Mouse (Mus musculus): Measurements from ENCODE around the gene Hecw2.

Hecw2 gene

DNA sequence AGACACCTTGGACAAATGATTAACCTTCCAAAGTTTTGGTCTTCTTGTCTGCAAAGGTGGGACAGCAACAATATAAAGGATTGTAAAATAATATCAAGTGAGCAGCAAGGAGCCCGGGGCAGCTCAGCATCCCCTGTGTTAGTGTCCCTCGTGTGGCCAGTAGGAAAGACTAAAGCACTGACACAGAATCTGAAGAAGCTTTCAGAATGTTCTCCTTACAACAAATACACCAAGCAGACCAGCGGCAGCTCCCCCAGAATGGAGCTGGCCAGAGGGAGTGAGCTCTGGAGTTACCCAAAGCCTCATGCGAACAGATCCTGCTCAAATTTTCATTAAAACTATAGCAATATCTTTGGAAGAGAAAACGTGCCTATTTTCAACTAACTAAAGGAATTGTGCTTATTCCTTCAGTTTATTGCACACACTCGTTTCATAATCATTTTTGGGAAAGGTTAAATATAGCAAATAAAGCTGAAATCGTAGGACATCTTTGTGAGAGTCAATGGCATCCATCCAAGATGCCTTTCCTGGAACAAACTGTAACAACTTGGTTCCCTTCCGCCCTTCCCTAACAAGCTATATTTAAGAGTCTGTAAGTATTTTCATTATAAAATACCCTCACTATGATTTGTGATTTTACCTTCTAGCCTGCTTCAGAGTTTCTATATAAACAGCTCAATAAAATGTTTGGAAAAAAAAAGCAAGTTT is 208.6 kb downstream of the Hecw2 start:
- DNase-seq (ENCODE audit: low read depth in 2 of 2, low spot score in 2 of 2), result no peak

- DNase-seq (ENCODE audit: low read depth in 2 of 2, low spot score in 2 of 2), result no peak
These were observed 216.5 kb downstream of the Hecw2 start for GRCm38 (mm10) chr1:53978514-53978831.

DNA sequence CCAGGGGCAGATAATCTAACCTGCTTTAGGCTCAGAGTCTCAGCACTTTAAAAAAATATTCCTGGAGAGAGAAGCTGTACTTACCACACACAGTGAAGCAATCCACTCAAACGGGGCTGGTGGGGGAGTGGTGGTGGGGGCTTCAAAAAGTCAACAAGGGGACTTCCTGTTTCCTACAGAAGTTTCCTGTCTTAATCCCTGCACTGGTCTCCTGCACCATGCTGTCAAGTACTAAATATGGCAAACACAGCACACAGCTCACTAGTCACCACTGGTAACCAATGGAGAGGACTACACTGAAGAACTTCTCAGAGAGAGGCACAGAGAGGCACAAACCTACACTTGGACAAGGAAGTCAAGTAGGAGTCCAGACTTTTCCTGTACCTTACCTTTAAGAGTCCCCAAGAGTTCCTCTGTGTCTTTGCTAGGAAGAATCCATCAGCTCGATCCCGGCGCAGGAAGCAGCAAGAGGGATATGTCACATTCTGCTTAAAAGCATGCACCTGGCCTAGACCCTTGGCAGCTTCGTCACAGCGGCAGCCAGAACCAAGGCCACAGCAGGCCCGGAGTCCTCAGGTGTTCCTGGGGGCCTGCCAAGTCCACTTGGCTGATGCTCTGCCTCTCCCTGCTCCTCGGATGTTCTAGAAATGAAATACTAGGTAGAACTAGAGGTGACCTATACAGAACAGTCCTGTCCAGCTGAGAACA is 217.0 kb downstream of the Hecw2 start:
- no peak for DNase-seq (ENCODE audit: low read depth in 2 of 2, low spot score in 2 of 2)

GRCm38 (mm10) chr1:53976721-53977120 is 218.2 kb downstream of the Hecw2 start:
- DNase-seq (ENCODE audit: low read depth in 2 of 2, low spot score in 2 of 2), result no peak

DNA sequence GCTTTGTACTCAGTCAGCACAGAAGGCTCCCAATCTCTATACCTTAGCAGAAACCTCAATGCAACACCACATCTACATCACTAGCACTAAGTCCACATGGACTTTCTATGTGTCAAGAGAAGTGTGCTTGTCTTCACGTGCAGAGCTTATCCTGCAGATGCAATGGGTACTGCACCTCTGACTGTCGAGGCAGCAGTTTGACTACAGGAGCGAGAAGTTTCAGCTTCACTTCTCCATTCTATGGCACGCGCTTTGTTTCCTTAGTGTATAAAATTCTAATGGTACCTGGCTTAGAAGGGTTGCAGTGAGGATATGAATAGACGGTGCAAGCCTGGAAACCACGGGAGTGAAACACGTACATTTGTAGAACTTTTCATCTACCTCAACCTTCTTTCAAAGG is 218.9 kb downstream of the Hecw2 start:
- no peak for DNase-seq (ENCODE audit: low read depth in 2 of 2, low spot score in 2 of 2)

DNA sequence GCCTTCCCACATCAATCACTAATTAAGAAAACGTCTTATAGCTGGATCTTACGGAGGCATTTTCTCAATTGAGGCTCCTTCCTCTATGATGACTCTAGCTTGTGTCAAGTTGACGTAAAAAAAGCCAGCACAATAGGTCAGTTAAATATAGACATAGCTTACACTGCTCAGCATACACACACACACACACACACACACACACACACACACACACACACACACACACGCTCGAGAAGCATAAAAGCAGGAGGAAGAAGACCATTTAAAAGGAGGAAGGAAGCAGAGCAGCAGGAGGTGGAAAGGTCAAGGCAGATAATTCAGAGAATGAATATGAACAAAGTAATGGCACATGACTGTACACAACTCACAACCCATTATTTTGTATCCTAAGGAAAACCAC is 220.0 kb downstream of the Hecw2 start:
- DNase-seq (ENCODE audit: low read depth in 2 of 2, low spot score in 2 of 2), result no peak

DNA sequence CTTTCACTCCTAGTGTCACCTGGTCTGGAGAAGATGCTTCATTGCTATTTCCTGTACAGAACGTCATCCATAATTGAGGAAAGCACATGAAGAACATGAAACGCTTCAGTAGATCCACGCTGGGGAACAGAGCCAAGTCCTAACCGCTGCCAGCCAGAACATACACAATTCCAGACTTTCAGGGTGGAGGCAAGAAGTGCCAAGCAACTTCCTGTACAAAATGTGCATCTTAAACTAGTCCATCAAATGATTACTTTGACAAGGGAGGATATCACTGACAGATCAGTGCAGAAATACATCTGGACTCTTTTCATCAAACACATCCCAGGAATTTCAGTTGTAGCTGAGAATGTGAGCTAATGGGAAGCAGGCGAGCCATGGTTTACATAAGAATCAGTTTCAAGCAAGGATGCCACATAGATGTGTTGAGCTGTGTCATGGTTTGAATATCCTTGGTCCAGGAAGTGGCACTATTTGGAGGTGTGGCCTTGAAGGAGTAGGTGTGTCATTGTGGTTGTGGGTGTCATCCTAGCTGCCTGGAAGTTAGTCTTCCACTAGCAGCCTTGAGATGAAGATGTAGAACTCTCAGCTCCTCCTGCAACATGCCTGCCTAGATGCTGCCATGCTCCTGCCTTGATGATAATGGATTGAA is 224.5 kb downstream of the Hecw2 start:
- DNase-seq (ENCODE audit: low read depth in 2 of 2, low spot score in 2 of 2), result no peak

DNA sequence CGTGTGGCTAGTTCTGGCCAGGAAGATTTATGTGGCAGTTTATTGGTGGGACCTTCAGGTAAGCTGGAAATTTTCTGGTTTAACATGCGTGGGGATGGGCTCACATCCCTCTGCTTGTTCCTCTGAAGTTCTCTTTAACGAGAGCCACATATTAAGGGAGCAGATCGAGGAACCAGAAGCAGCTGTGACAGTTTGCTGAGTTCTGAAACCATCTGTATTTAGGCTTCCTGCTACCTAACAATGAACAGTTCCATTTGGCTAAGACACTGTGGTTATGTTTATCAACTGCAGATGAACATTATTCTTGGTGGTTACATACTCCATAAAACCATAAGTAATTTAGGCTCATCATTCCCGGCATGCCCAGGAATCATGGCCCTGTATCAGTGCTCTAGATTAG is 242.6 kb downstream of the Hecw2 start:
- DNase-seq (ENCODE audit: low read depth in 2 of 2, low spot score in 2 of 2), result no peak

GRCm38 (mm10) chr1:53945815-53946214 is 249.2 kb downstream of the Hecw2 start:
- peak in 1 of 2 experiments; percentile 3 for DNase-seq (ENCODE audit: low read depth in 2 of 2, low spot score in 2 of 2)

DNA sequence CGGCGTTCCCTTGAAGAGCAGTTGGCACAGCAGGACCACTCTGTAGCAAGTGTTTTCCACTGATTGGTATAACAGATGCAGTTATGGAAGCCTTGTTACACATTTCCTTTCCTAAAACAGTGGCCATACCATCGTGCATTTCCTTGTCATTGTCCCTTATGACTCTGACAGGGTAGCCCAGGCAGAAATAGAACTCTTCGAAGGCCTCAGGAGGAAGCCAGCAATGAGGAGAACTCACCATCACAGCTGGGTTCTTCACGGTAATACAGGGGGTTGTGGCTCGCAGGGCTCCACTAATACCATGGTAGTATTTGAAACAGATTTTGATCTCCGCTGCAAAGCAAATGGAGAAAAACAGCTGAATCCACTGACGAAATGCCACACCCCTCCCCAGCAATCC is 252.5 kb downstream of the Hecw2 start:
- DNase-seq (ENCODE audit: low read depth in 2 of 2, low spot score in 2 of 2), result no peak

- no peak for DNase-seq (ENCODE audit: low read depth in 2 of 2, low spot score in 2 of 2)
These were observed 253.4 kb downstream of the Hecw2 start for GRCm38 (mm10) chr1:53941528-53941927.

DNA sequence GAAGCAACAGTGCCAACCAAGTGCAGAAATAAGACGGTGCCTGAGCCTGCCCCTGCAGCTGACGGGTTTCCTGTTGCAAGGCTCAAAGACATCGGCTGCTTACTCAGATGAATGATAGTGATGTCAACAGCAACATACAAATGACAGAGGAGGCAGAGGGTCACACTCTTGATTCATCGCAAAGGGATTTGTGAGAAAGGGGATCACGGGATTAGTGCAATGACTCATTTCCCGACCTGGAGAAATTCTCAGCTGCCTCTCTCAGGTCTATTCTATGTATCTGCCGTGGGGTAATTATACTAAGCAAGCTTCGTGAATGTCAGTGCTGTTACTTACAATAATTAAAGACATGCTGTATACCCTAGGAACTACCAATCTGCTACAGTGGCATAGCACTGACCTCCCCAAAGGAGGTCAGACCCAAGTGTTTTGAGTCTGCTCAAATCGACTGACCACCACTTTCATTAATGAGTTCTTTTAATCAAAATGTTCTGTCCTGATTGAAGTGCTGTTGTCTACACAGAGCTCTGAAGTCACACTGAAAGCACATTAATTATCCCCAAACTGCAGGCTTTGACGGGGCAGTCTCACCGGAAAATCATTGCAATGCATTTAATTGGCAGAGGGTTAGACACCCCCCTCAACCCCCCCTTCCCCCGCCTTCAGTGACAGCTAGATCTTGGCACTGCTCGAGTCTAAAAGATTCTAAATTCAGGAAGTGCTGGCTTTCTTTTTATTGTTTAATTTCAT is 254.5 kb downstream of the Hecw2 start:
- no peak for DNase-seq (ENCODE audit: low read depth in 2 of 2, low spot score in 2 of 2)

- no peak for DNase-seq (ENCODE audit: low read depth in 2 of 2, low spot score in 2 of 2)
These were observed 255.7 kb downstream of the Hecw2 start for GRCm38 (mm10) chr1:53939291-53939690.

DNA sequence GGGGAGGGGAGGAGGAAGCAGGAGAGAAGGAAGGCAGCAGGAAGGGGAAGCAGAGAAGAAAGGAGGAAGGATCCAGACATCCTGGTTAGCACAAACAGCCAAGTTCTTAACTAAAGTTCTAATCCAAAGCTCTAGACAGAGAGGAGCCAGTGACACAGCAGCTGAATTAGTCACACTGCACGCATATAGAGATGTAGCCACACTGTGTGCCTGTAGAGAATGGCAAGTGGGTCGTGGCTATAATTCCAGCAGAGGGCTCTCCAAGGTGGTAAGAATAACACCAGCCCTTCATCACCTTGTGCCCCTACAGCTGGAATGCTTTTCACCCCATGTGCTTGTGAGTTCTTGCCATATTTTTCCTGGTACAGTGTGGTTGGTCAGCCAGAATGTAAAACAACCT is 261.7 kb downstream of the Hecw2 start:
- DNase-seq (ENCODE audit: low read depth in 2 of 2, low spot score in 2 of 2), result no peak

DNA sequence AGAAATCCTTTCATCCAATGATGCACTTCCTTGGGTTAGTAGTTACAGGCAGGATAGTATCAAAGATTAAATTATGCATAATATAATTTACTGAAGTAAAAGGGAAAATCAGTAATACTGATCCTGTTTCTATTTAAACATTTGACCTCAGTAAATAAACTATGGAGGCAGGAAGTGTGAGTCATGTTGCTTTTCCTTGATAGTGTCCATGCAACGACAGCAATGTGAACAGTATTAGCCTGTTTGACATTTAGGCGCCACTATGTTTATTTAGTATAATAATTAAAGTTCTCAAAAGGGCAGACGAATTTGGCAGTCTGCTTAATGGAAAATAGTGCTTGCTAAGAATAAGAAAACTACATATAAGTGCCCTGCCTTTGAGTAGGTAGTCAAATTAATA is 263.7 kb downstream of the Hecw2 start:
- no peak for DNase-seq (ENCODE audit: low read depth in 2 of 2, low spot score in 2 of 2)

GRCm38 (mm10) chr1:53927605-53928004 is 267.4 kb downstream of the Hecw2 start:
- DNase-seq (ENCODE audit: low read depth in 2 of 2, low spot score in 2 of 2), result peak in 1 of 2 experiments; percentile 48

GRCm38 (mm10) chr1:53925149-53925901 is 269.6 kb downstream of the Hecw2 start:
- no peak for DNase-seq (ENCODE audit: low read depth in 2 of 2, low spot score in 2 of 2)

DNA sequence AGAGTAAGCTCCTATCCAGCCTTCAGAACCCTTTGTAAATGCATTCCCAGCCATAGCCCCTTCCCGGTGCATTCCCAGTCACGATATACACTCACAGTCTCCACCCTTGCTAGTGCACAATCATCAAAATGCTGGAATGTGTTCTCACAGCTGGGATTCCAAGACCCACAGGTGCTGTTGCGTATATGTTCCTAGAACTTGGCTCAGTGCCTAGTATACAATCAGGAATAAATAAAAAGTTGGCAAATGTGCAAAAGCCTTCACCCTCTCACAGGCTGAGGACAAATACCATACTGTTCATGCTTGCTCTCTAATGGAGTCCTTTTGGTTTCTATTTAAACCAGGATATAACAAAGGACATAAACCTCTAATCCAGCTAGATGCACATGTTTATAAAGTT is 283.1 kb downstream of the Hecw2 start:
- DNase-seq (ENCODE audit: low read depth in 2 of 2, low spot score in 2 of 2), result no peak

GRCm38 (mm10) chr1:53910251-53910650 is 284.7 kb downstream of the Hecw2 start:
- no peak for DNase-seq (ENCODE audit: low read depth in 2 of 2, low spot score in 2 of 2)

- peak; percentile 22 to 63 for DNase-seq (ENCODE audit: low read depth in 2 of 2, low spot score in 2 of 2)
These were observed 285.9 kb downstream of the Hecw2 start for GRCm38 (mm10) chr1:53909118-53909517.

- DNase-seq (ENCODE audit: low read depth in 2 of 2, low spot score in 2 of 2), result peak; percentile 23 to 48
These were observed 288.8 kb downstream of the Hecw2 start for GRCm38 (mm10) chr1:53906175-53906574.
